Mouse (Mus musculus) brain, adult 2 months (tissue): ENCODE measurements around the gene Srsf7.
A peak's percentile ranks its signal among the peaks of the same experiment; 100 is the strongest.
"Not testable (repeated sequence)": the region's sequence is repeated elsewhere in the genome, so short reads cannot be mapped to it uniquely, and the experiment has no call there.

Experiments
- DNase-seq: peaks from one replicate; pipeline ENCODE4 v3.0.0; 2011; ENCODE audit warnings: low read depth, low spot score

The Srsf7 gene

GRCm38 (mm10) chr17:80199160-80199778 lies 7.8 kb downstream of the Srsf7 start:
- DNase-seq, result no peak

GRCm38 (mm10) chr17:80193075-80193474 lies 14.0 kb downstream of the Srsf7 start:
- peak; percentile 49 for DNase-seq

GRCm38 (mm10) chr17:80183615-80184014 lies 23.5 kb downstream of the Srsf7 start:
- no peak for DNase-seq

GRCm38 (mm10) chr17:80180468-80180867 lies 26.6 kb downstream of the Srsf7 start:
- no peak for DNase-seq

- DNase-seq, result peak; percentile 90
These were observed 27.1 kb downstream of the Srsf7 start for GRCm38 (mm10) chr17:80179959-80180358.

- not testable (repeated sequence) for DNase-seq
These were observed 28.3 kb downstream of the Srsf7 start for GRCm38 (mm10) chr17:80178846-80179245.

- no peak for DNase-seq
These were observed 31.1 kb downstream of the Srsf7 start for GRCm38 (mm10) chr17:80175966-80176365.

GRCm38 (mm10) chr17:80175386-80175739 lies 31.7 kb downstream of the Srsf7 start:
- DNase-seq, result no peak

GRCm38 (mm10) chr17:80174699-80175385 lies 32.3 kb downstream of the Srsf7 start:
- no peak for DNase-seq

GRCm38 (mm10) chr17:80174146-80174545 lies 33.0 kb downstream of the Srsf7 start:
- no peak for DNase-seq

GRCm38 (mm10) chr17:80173708-80174107 lies 33.4 kb downstream of the Srsf7 start:
- no peak for DNase-seq

- no peak for DNase-seq
These were observed 34.3 kb downstream of the Srsf7 start for GRCm38 (mm10) chr17:80172761-80173160.

- no peak for DNase-seq
These were observed 35.2 kb downstream of the Srsf7 start for GRCm38 (mm10) chr17:80171948-80172347.

GRCm38 (mm10) chr17:80170951-80171350 lies 36.2 kb downstream of the Srsf7 start:
- DNase-seq, result peak; percentile 85

- no peak for DNase-seq
These were observed 37.3 kb downstream of the Srsf7 start for GRCm38 (mm10) chr17:80169792-80170191.

- DNase-seq, result peak; percentile 92
These were observed 38.5 kb downstream of the Srsf7 start for GRCm38 (mm10) chr17:80168425-80169182.

GRCm38 (mm10) chr17:80167851-80168251 lies 39.3 kb downstream of the Srsf7 start:
- DNase-seq, result peak; percentile 75

- DNase-seq, result no peak
These were observed 39.7 kb downstream of the Srsf7 start for GRCm38 (mm10) chr17:80167436-80167835.

GRCm38 (mm10) chr17:80166346-80166745 lies 40.8 kb downstream of the Srsf7 start:
- DNase-seq, result peak; percentile 72

- peak; percentile 98 for DNase-seq
These were observed 41.4 kb downstream of the Srsf7 start for GRCm38 (mm10) chr17:80165741-80166140.

- DNase-seq, result no peak
These were observed 43.1 kb downstream of the Srsf7 start for GRCm38 (mm10) chr17:80163991-80164390.

- peak; percentile 77 for DNase-seq
These were observed 46.7 kb downstream of the Srsf7 start for GRCm38 (mm10) chr17:80160454-80160853.

GRCm38 (mm10) chr17:80157489-80157888 lies 49.6 kb downstream of the Srsf7 start:
- DNase-seq, result no peak
